Mouse (Mus musculus) B cell, adult (primary cell): ENCODE data around the gene Ncoa3. TPM values are rescaled to one million over a fixed set of nuclear protein-coding genes. Genes with fewer than 3 reads are reported as not detected.

Source experiments
- total RNA-seq: library from RNA; stranded (reverse); gene quantifications from 4 replicates; pipeline ENCODE4 v1.2.4, GENCODE M21; 2023; ENCODE audit not compliant: inconsistent age

The Ncoa3 gene
- 176 to 190 TPM (median 184 TPM) in 4 replicates for total RNA-seq

DNA sequence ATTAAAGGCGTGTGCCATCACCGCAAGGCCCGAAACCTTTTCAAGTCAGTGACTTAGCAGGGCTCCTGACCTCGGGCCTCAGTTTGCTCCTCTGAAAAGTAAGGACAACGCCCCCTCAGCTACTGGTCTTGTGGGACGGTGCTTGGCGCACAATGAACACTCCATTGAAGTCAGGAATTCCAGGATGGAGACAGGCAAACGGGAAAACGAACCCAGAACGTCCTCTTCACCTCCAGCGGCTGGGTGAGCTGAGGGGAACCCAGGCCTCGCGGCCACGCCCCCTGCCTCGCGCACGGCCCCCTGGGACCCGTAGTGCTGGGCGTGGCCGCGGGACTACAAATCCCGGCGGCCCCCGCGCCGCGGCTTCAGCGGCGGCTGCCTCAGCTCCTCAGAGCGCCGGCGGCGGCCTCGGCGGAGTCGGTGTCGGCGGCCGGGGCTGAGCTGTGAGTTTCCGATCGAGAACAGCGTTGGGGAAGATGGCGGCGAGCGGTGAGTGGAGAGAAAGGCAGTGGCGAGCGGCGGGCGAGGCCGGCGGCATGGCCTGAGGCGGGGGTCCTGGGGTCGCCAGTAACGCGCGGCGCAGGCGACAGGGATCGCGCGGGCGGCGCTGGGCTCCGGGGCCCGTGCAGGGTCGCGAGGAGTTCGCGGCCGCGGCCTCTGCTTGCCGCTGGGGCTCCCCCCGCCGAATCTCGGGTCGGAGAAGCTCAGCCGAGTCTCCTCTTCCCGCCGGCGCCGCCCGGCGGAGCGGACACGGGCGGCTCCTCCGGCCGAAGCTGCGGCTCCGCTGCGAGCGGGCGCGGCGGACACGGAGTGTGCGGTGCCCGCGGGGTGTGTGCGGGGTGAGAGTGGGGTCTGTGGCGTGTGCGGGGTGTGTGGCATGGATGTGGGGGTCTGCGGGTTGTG is at the start of gene Ncoa3:
Gene Ncoa3 (plus strand): TSS at position 367 of the 903 bp plus-strand sequence.

Other genes starting within 250 kb of the Ncoa3 start
- gene Zmynd8, start 93.6 kb upstream of the Ncoa3 start, total RNA-seq: 131 to 147 TPM (median 139 TPM) in 4 replicates
- 0.19 to 0.48 TPM (median 0.33 TPM) in 4 replicates for gene Sulf2, start 163.0 kb downstream of the Ncoa3 start, total RNA-seq